Mouse (Mus musculus): Measurements from ENCODE around the gene Arid1b. TPM values are rescaled to one million over a fixed set of nuclear protein-coding genes. Genes with fewer than 3 reads are reported as not detected.

Arid1b gene
- total and polyA plus RNA-seq, 2 experiments: 9.7 to 11.7 TPM

DNA sequence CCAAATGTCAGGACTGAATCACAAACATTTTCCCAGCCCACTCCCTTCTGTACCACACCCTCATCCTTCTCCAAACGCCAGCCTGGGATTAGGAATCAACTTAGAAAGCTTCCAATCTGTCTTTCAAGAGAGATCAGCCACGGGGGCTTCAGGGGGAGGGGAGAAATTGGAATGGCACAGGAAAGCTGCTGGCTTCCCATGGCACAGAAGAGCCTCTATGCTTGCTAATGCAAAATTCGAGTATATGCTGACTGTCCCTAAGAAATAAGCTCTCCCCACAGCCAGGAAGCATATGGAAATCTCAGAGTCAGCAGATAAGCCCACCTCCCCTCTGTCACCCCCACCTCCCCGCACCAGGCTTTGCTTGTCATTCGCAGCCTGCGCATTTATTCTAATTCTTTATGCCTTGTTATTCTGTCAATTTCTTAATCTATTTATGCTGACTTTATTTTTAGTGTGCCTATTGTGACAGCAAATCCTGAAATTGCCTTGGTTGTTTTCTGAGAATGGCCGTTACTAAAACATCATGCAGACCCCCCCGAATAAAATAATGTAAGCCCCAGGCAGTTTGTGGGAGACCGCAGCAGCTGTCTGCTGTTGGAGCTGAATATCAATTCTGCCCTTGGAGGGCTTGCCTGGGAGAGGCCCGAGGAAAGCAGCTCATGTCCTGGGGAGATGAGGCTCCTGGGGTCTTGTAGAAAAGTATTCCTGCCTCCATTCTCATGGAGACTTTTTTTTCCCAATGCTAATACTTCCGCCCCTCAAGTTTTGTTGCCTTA lies 383.2 kb downstream of the Arid1b start:
- TF ChIP-seq POLR2A (IDR thresholded peaks at IDR 0.05; ENCODE audit: extremely low read depth, insufficient read depth, low read length) (no peak), CTCF (IDR thresholded peaks at IDR 0.05; ENCODE audit: low read depth, low read length) (no peak)
- Histone ChIP-seq H3K4me3 (ENCODE audit: insufficient read depth, low read depth, low read length) (no peak overlapping the region), H3K9ac (ENCODE audit: low read depth, low read length) (no peak overlapping the region), H3K36me3 (ENCODE audit: control insufficient read depth, insufficient read depth, low read length) (no peaks in the 10 kb centered on the region), H3K27ac (replicated peaks; ENCODE audit: insufficient read depth, low read depth, low read length) (no peak overlapping the region), H3K27me3 (ENCODE audit: control insufficient read depth, insufficient read depth, low read length) (no peaks in the 10 kb centered on the region), H3K79me2 (ENCODE audit: control insufficient read depth, insufficient read depth, low read length) (no peaks in the 10 kb centered on the region), H3K4me1 (ENCODE audit: control insufficient read depth, insufficient read depth, low read length) (no peaks in the 10 kb centered on the region)
- DNase-seq (ENCODE audit: extremely low read depth, low read depth, low spot score): no peak
- 39% methylated on average over 11 of the region's 11 CpGs for WGBS

- WGBS: 22% methylated on average over 7 of the region's 7 CpGs
- Histone ChIP-seq H3K36me3 (ENCODE audit: control insufficient read depth, insufficient read depth, low read length) (no peaks in the 10 kb centered on the region), H3K27me3 (ENCODE audit: control insufficient read depth, insufficient read depth, low read length) (no peaks in the 10 kb centered on the region), H3K4me1 (ENCODE audit: control insufficient read depth, insufficient read depth, low read length) (no peaks in the 10 kb centered on the region), H3K4me3 (ENCODE audit: insufficient read depth, low read depth, low read length) (no peak overlapping the region), H3K9ac (ENCODE audit: low read depth, low read length) (no peak overlapping the region), H3K27ac (replicated peaks; ENCODE audit: insufficient read depth, low read depth, low read length) (no peak overlapping the region), H3K79me2 (ENCODE audit: control insufficient read depth, insufficient read depth, low read length) (no peaks in the 10 kb centered on the region)
- TF ChIP-seq POLR2A (IDR thresholded peaks at IDR 0.05; ENCODE audit: extremely low read depth, insufficient read depth, low read length) (no peak), CTCF (IDR thresholded peaks at IDR 0.05; ENCODE audit: low read depth, low read length) (no peak)
- peak; percentile 26 for DNase-seq (ENCODE audit: extremely low read depth, low read depth, low spot score)
Observed at GRCm38 (mm10) chr17:5377930-5378310, 383.8 kb downstream of the Arid1b start.

DNA sequence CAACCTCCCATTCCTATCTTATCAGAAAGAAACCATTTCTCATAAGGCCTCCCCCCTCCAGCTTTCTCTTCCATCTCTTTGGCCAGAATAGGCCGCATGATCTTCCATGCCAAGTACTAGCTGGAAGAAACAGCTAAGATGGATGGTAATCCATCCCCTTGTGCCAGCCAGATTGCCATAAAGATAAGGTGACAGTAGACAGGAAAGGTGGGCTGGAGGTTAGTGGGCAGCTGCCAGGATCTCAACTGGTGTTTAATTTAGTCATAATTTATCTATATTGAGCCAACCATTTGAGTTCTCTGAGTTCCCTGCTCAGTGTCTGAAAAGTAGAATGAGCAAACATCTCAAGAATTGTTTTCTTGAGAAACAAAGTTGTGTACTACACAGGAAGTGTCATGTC lies 391.6 kb downstream of the Arid1b start:
- Histone ChIP-seq H3K4me3 (ENCODE audit: insufficient read depth, low read depth, low read length) (no peak overlapping the region), H3K4me1 (ENCODE audit: control insufficient read depth, insufficient read depth, low read length) (no peaks in the 10 kb centered on the region), H3K9ac (ENCODE audit: low read depth, low read length) (no peak overlapping the region), H3K27ac (replicated peaks; ENCODE audit: insufficient read depth, low read depth, low read length) (no peak overlapping the region), H3K36me3 (ENCODE audit: control insufficient read depth, insufficient read depth, low read length) (no peaks in the 10 kb centered on the region), H3K27me3 (ENCODE audit: control insufficient read depth, insufficient read depth, low read length) (no peaks in the 10 kb centered on the region), H3K79me2 (ENCODE audit: control insufficient read depth, insufficient read depth, low read length) (no peaks in the 10 kb centered on the region)
- WGBS: 96% methylated on average over 1 of the region's 1 CpGs
- no peak for TF ChIP-seq CTCF (IDR thresholded peaks at IDR 0.05; ENCODE audit: low read depth, low read length)
- TF ChIP-seq POLR2A (IDR thresholded peaks at IDR 0.05; ENCODE audit: extremely low read depth, insufficient read depth, low read length): no peak
- no peak for DNase-seq (ENCODE audit: extremely low read depth, low read depth, low spot score)

- H3K9ac ChIP-seq (ENCODE audit: low read depth, low read length): no peak overlapping the region
- 37% methylated on average over 12 of the region's 12 CpGs for WGBS
- H3K4me3 ChIP-seq (ENCODE audit: insufficient read depth, low read depth, low read length): no peak overlapping the region
- TF ChIP-seq POLR2A (IDR thresholded peaks at IDR 0.05; ENCODE audit: extremely low read depth, insufficient read depth, low read length) (no peak), CTCF (IDR thresholded peaks at IDR 0.05; ENCODE audit: low read depth, low read length) (0 out of 2 replicates have a peak, but pooled peaks have one; percentile 14)
- no peaks in the 10 kb centered on the region for H3K27me3 ChIP-seq (ENCODE audit: control insufficient read depth, insufficient read depth, low read length)
- H3K36me3 ChIP-seq (ENCODE audit: control insufficient read depth, insufficient read depth, low read length): no peaks in the 10 kb centered on the region
- H3K4me1 ChIP-seq (ENCODE audit: control insufficient read depth, insufficient read depth, low read length): no peaks in the 10 kb centered on the region
- H3K27ac ChIP-seq (replicated peaks; ENCODE audit: insufficient read depth, low read depth, low read length): no peak overlapping the region
- DNase-seq (ENCODE audit: extremely low read depth, low read depth, low spot score): peak; percentile 70
- no peaks in the 10 kb centered on the region for H3K79me2 ChIP-seq (ENCODE audit: control insufficient read depth, insufficient read depth, low read length)
Observed at GRCm38 (mm10) chr17:5386885-5387545, 392.9 kb downstream of the Arid1b start.

DNA sequence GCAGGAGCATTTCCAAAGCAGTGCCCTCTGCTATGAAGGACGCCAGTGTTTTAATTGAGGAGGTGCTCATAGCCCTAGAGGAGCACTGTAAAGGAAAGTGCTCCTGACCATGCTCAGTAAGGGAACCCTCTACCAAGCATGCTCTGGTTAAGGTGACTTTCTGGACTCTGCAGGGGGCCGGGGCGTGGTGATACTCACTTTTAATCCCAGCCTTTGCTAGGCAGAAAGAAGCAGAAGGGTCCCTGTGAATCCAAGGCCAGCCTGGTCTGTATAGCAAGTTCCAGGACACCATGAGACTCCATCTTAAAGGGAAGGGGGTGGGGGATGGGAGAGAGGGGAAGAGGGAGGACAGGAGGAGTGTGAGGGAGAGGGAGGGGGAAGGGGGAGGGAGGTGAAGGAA lies 394.2 kb downstream of the Arid1b start:
- Histone ChIP-seq H3K9ac (ENCODE audit: low read depth, low read length) (no peak overlapping the region), H3K27ac (replicated peaks; ENCODE audit: insufficient read depth, low read depth, low read length) (no peak overlapping the region), H3K36me3 (ENCODE audit: control insufficient read depth, insufficient read depth, low read length) (no peaks in the 10 kb centered on the region), H3K27me3 (ENCODE audit: control insufficient read depth, insufficient read depth, low read length) (no peaks in the 10 kb centered on the region), H3K4me3 (ENCODE audit: insufficient read depth, low read depth, low read length) (no peak overlapping the region), H3K79me2 (ENCODE audit: control insufficient read depth, insufficient read depth, low read length) (no peaks in the 10 kb centered on the region), H3K4me1 (ENCODE audit: control insufficient read depth, insufficient read depth, low read length) (no peaks in the 10 kb centered on the region)
- no peak for DNase-seq (ENCODE audit: extremely low read depth, low read depth, low spot score)
- 90% methylated on average over 3 of the region's 3 CpGs for WGBS
- TF ChIP-seq CTCF (IDR thresholded peaks at IDR 0.05; ENCODE audit: low read depth, low read length) (no peak), POLR2A (IDR thresholded peaks at IDR 0.05; ENCODE audit: extremely low read depth, insufficient read depth, low read length) (no peak)

DNA sequence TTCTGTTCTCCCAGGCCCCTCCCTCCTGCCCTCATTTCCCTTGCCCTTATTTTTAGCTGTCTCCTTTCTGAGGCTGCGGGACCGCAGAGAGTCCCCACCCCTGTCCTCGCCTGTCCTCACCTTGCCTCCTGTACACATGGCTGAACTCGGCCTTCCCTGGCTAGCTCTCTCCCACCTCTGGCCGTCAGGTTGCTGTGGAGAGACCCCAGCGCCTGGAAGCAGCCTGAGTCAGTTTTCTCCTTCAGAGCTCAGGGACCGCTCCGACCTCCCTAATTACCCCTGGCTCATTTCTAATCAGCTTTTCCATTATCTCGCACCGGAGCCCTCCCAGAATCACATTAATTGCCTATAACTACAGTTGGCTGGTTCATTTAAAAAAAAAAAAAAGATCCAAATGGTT lies 396.6 kb downstream of the Arid1b start:
- H3K36me3 ChIP-seq (ENCODE audit: control insufficient read depth, insufficient read depth, low read length): no peaks in the 10 kb centered on the region
- H3K9ac ChIP-seq (ENCODE audit: low read depth, low read length): no peak overlapping the region
- no peaks in the 10 kb centered on the region for H3K27me3 ChIP-seq (ENCODE audit: control insufficient read depth, insufficient read depth, low read length)
- no peak overlapping the region for H3K4me3 ChIP-seq (ENCODE audit: insufficient read depth, low read depth, low read length)
- TF ChIP-seq CTCF (IDR thresholded peaks at IDR 0.05; ENCODE audit: low read depth, low read length): no peak
- DNase-seq (ENCODE audit: extremely low read depth, low read depth, low spot score): no peak
- H3K27ac ChIP-seq (replicated peaks; ENCODE audit: insufficient read depth, low read depth, low read length): no peak overlapping the region
- H3K4me1 ChIP-seq (ENCODE audit: control insufficient read depth, insufficient read depth, low read length): no peaks in the 10 kb centered on the region
- WGBS: 84% methylated on average over 10 of the region's 10 CpGs
- H3K79me2 ChIP-seq (ENCODE audit: control insufficient read depth, insufficient read depth, low read length): no peaks in the 10 kb centered on the region
